Mouse (Mus musculus) megakaryocyte, embryonic 14.5 days (primary cell): ENCODE measurements at regions not wholly inside any gene's neighbourhood (a gene's known extent, or its start where the extent isn't known, plus 50 kb on each side); places are given as distances from the start of the nearest gene placed in this dataset.

Experiments
- FLI1 ChIP-seq: IDR thresholded peaks from 2 replicates; pipeline ENCODE4 v1.6.1; 2012; ENCODE audit warnings: low read length, inconsistent platforms, mixed read lengths
- GATA1 ChIP-seq: IDR thresholded peaks from 3 replicates; pipeline ENCODE4 v1.6.1; 2012; ENCODE audit warnings: mixed read lengths, low read length, inconsistent platforms, borderline replicate concordance

DNA sequence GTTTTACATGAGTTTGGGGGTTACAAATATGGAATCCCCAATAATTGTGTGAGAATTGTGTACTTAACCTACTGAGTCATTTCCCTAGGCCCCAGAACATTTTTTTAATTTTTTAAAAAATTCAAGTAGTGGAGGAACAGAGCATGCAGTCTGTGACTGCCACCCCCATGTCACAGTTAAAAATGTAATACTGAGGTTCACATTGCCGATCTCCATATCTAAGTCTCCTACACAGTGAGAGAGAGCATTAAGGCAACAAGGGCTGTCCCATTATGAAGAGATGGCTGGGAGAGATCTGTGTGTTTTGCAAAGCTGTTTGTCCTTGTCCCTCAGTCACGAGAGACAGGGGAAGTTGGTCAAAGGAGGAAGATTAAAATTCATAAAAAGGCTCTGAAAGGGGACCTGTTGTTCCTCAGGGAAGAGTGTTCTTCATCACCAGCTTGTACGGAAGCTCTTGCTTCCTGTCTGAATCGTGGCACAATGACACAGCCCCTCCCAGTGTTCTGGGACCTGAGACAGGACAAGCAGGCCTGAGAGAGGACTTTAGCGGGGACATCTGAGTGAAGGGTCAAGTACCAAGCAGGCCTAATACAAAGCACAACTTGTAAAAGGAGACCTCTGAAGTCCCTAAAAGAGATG lies 93.5 kb downstream of the Maf start:
- TF ChIP-seq GATA1, result no peak
- TF ChIP-seq FLI1, result no peak
